Mouse (Mus musculus) testis, adult 2 months (tissue): ENCODE measurements at regions not wholly inside any gene's neighbourhood (a gene's known extent, or its start where the extent isn't known, plus 50 kb on each side); places are given as distances from the start of the nearest gene placed in this dataset.

ENCODE experiments used
- CTCF ChIP-seq: fragments of 200-500 bp; IDR thresholded peaks from 2 replicates; pipeline ENCODE4 v1.5.1; 2012; ENCODE audit warnings: low read depth, mild to moderate bottlenecking, inconsistent platforms, low read length, moderate library complexity; ENCODE audit not compliant: control insufficient read depth, insufficient read depth, insufficient replicate concordance
- POLR2A ChIP-seq: fragments of 200-500 bp; IDR thresholded peaks from 2 replicates; pipeline ENCODE4 v1.6.1; 2012; ENCODE audit warnings: low read depth, mild to moderate bottlenecking, inconsistent platforms, low read length, moderate library complexity; ENCODE audit not compliant: control insufficient read depth

- no peak for TF ChIP-seq CTCF
- TF ChIP-seq POLR2A = no peak
These were observed 288.0 kb downstream of the Sox11 start for GRCm38 (mm10) chr12:27054411-27054810.
